13 mouse cellular contexts compared by ENCODE assay signal in genomic region chr6:50255356-50255755, GRCm38 (mm10). TPM values are rescaled to one million over a fixed set of nuclear protein-coding genes. Genes with fewer than 3 reads are reported as not detected.
DNase-seq lines count a peak whose midpoint lies in the region; ATAC-seq and TF ChIP-seq lines count a peak whose summit lies in the region.
"Had no signal": no experiment of that assay in that cellular context is flagged by ENCODE, and none has a peak within 500 bp of the region (broad histone marks: within the 10 kb centered on the region; RNA-seq: fewer than 3 reads in every experiment).

No protein-coding gene starts in this region.

- ATAC-seq in intestine, embryonic 15.5 days, result 0 out of 2 replicates have a peak, but pooled peaks have one; percentile 23
- no peak for ATAC-seq in intestine, embryonic 16.5 days

- H3K27me3 ChIP-seq in intestine, embryonic 15.5 days (replicated peaks), result no peaks in the 10 kb centered on the region
- H3K27me3 ChIP-seq in intestine, embryonic 16.5 days (replicated peaks; ENCODE audit: control insufficient read depth, insufficient read depth, low read length), result no peaks in the 10 kb centered on the region
- H3K27me3 ChIP-seq: forebrain, embryonic 12.5 days had no signal

- DNase-seq in cerebellum, postnatal 10 days, result peak; percentile 24 to 25
- no peak for DNase-seq in cerebellum, adult 11-12 months
- peak; percentile 47 for DNase-seq in 3T3-L1 (ENCODE audit: low read depth, low spot score)
- no peak for DNase-seq in ovary, postnatal 36 days (ENCODE audit: low spot score)
- no peak for DNase-seq in thymus, adult 18-20 months
- DNase-seq: midbrain, embryonic 14.5 days had no signal

- H3K36me3 ChIP-seq in intestine, embryonic 15.5 days, result no peaks in the 10 kb centered on the region
- no peaks in the 10 kb centered on the region for H3K36me3 ChIP-seq in intestine, embryonic 16.5 days (ENCODE audit: control insufficient read depth, insufficient read depth, low read length)
- H3K36me3 ChIP-seq: forebrain, embryonic 12.5 days; hindbrain, embryonic 10.5 days; limb, embryonic 12.5 days had no signal

- H3K4me3 ChIP-seq in intestine, embryonic 15.5 days (replicated peaks), result no peak overlapping the region
- no peak overlapping the region for H3K4me3 ChIP-seq in intestine, embryonic 16.5 days (ENCODE audit: low read length)
- no peak overlapping the region for H3K4me3 ChIP-seq in embryonic fibroblast, embryonic 13.5 days (ENCODE audit: insufficient read depth, low read length)
- H3K4me3 ChIP-seq: forebrain, embryonic 12.5 days; hindbrain, embryonic 10.5 days; limb, embryonic 12.5 days had no signal

- H3K27ac ChIP-seq in intestine, embryonic 15.5 days, result no peak overlapping the region
- H3K27ac ChIP-seq in intestine, embryonic 16.5 days (ENCODE audit: low read length), result no peak overlapping the region
- peak overlapping the region; percentile 67 for H3K27ac ChIP-seq in embryonic fibroblast, embryonic 13.5 days (ENCODE audit: insufficient read depth, low read length)
- H3K27ac ChIP-seq: forebrain, embryonic 12.5 days; hindbrain, embryonic 10.5 days; limb, embryonic 12.5 days; liver, embryonic 14.5 days had no signal

- no peak for TF ChIP-seq POLR2A in embryonic fibroblast, embryonic 13.5 days (IDR thresholded peaks at IDR 0.05; ENCODE audit: low read depth, low read length)

- no peaks in the 10 kb centered on the region for H3K9me3 ChIP-seq in intestine, embryonic 15.5 days
- no peaks in the 10 kb centered on the region for H3K9me3 ChIP-seq in intestine, embryonic 16.5 days (ENCODE audit: control insufficient read depth, low read length)
- H3K9me3 ChIP-seq: forebrain, embryonic 12.5 days; hindbrain, embryonic 10.5 days; limb, embryonic 12.5 days had no signal

- H3K4me1 ChIP-seq in intestine, embryonic 15.5 days (replicated peaks), result no peaks in the 10 kb centered on the region
- H3K4me1 ChIP-seq in intestine, embryonic 16.5 days (ENCODE audit: control insufficient read depth, insufficient read depth, low read length), result peaks cover 5% of the 10 kb centered on the region
- H3K4me1 ChIP-seq in embryonic fibroblast, embryonic 13.5 days (ENCODE audit: control insufficient read depth, insufficient read depth, low read length), result peaks cover 4% of the 10 kb centered on the region; the same call in 1 of the 2 replicates
- H3K4me1 ChIP-seq: forebrain, embryonic 12.5 days; hindbrain, embryonic 10.5 days had no signal

- TF ChIP-seq CTCF in embryonic fibroblast, embryonic 13.5 days (IDR thresholded peaks at IDR 0.05; ENCODE audit: borderline replicate concordance, insufficient read depth, low read length), result no peak

- no peak overlapping the region for H3K9ac ChIP-seq in intestine, embryonic 15.5 days
- H3K9ac ChIP-seq in intestine, embryonic 16.5 days (ENCODE audit: low read depth, low read length), result no peak overlapping the region
- H3K9ac ChIP-seq: forebrain, embryonic 12.5 days; limb, embryonic 12.5 days; liver, embryonic 14.5 days had no signal

- 69% methylated on average over 5 of the region's 5 CpGs for WGBS in intestine, embryonic 15.5 days
- WGBS in intestine, embryonic 16.5 days, result 61% methylated on average over 5 of the region's 5 CpGs

- no peak overlapping the region for H3K4me2 ChIP-seq in intestine, embryonic 15.5 days (replicated peaks)
- no peak overlapping the region for H3K4me2 ChIP-seq in intestine, embryonic 16.5 days (ENCODE audit: low read depth, low read length)
- H3K4me2 ChIP-seq: forebrain, embryonic 12.5 days; limb, embryonic 12.5 days had no signal

RNA-seq across cellular contexts. Expression of gene Gsdme, which starts 8.3 kb away (rescaled TPM):
- polyA plus RNA-seq in intestine, embryonic 15.5 days (2015; fragmentation: Nextera tagmentation; extraction: Ambion mirVana), result 29.1 and 31.1 TPM in 2 replicates
- polyA plus RNA-seq in intestine, embryonic 16.5 days (2015; fragmentation: Nextera tagmentation; extraction: Ambion mirVana), result 27.4 and 27.8 TPM in 2 replicates
- polyA plus RNA-seq in embryonic fibroblast, embryonic 13.5 days (2011; ENCODE audit: insufficient read length, low read depth, missing spikeins), result 4.6 and 4.7 TPM in 2 replicates

Comparison
In these comparisons a context has a peak if more than half of its experiments do, and no peak if none do; other contexts are left out.
1. DNase-seq: peak in cerebellum, postnatal 10 days (2 of 2) and 3T3-L1 (single experiment); none in cerebellum, adult 11-12 months (single experiment), ovary, postnatal 36 days (single experiment) and thymus, adult 18-20 months (0 of 2).